In the genomic region with DNA sequence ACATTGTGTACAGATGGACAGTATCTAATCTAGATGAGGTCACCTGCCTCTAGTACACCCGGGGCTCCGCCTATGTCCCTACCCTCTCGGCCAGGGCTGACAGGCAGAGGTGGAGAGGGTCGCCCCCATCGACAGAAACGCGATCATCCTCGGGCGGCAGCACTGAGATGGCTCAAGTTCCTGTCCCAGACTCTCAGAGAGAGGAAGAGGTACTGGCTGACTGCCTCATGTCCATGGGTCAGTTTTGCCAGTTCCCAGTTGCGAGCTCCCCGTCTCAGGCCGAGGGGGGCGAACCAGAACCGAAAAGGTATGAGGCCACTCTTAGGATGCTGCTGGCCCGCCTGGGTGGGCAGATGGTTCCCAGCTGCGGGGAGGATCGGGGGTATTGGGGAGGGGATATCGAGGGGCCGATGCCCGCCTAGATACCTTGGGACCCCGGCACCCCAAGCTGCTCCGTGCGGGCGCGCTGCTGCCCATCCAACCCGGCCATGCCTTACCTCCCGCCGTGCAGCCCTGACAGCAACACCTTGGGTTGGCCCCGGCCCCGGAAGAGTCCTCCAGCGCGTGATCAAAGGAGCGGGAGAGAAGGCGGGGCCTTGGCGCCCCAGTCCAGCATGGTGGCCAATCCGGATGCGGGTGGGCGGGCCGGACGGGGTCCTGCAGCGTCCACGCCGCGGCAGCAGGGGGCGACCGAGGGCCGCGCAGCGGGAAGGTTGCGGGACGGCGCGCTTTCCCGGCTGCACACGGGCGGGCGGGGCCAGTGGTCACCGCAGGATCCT, we compare ENCODE assay signal across 8 mouse cellular contexts. TPM values are rescaled to one million over a fixed set of nuclear protein-coding genes. Genes with fewer than 3 reads are reported as not detected.
DNase-seq lines count a peak whose midpoint lies in the region; ATAC-seq and TF ChIP-seq lines count a peak whose summit lies in the region.

A gene (minus strand): TSS at position 594 of the 779 bp plus-strand sequence.

- DNase-seq in Muller cell, postnatal 12 days (ENCODE audit: inconsistent ontology term) = peak; percentile 96
- peak; percentile 98 for DNase-seq in cerebellum, adult 9-10 months
- peak; percentile 84 to 97 for DNase-seq in frontal cortex, adult 2 months (ENCODE audit: extremely low spot score in 1 of 2, low spot score in 1 of 2)
- DNase-seq in hindbrain, embryonic 10.5 days (ENCODE audit: low spot score) = peak; percentile 98
- peak; percentile 95 for DNase-seq in layer of hippocampus, adult 9-11 months
- peak; percentile 88 for DNase-seq in ovary, adult 18-20 months (ENCODE audit: low spot score)
- DNase-seq in thymus, adult 2 months = peak; percentile 97

- H3K36me3 ChIP-seq in hindbrain, embryonic 10.5 days = peaks cover 35% of the 10 kb centered on the region
- 0 out of 2 replicates have a peak, but pooled peaks cover 3% of the 10 kb centered on the region for H3K36me3 ChIP-seq in lung, embryonic 16.5 days (ENCODE audit: control insufficient read depth, insufficient read depth, low read length)
- H3K36me3 ChIP-seq in thymus, adult 2 months (ENCODE audit: control insufficient read depth, insufficient read depth, low read length) = peaks cover 11% of the 10 kb centered on the region

- peaks cover 55% of the 10 kb centered on the region for H3K4me1 ChIP-seq in hindbrain, embryonic 10.5 days (replicated peaks)
- peaks cover 14% of the 10 kb centered on the region for H3K4me1 ChIP-seq in lung, embryonic 16.5 days (replicated peaks; ENCODE audit: control insufficient read depth, insufficient read depth, low read length)
- peaks cover 35% of the 10 kb centered on the region for H3K4me1 ChIP-seq in thymus, adult 2 months (replicated peaks; ENCODE audit: control insufficient read depth, insufficient read depth, low read length)

- peak; percentile 94; the same call in 1 of the 2 replicates for TF ChIP-seq CTCF in thymus, adult 2 months (IDR thresholded peaks at IDR 0.05; ENCODE audit: borderline replicate concordance, control insufficient read depth, extremely low read depth, insufficient read depth, low read length, poor library complexity)

- TF ChIP-seq POLR2A in thymus, adult 2 months (IDR thresholded peaks at IDR 0.05; ENCODE audit: control insufficient read depth, extremely low read depth, insufficient read depth, low read length, poor library complexity) = peak; percentile 71; the same call in 1 of the 2 replicates

- under 1% methylated on average over 58 of the region's 58 CpGs for WGBS in hindbrain, embryonic 10.5 days
- WGBS in lung, embryonic 16.5 days = under 1% methylated on average over 54 of the region's 58 CpGs
- under 1% methylated on average over 58 of the region's 58 CpGs for WGBS in thymus, adult 2 months

- no peaks in the 10 kb centered on the region for H3K9me3 ChIP-seq in hindbrain, embryonic 10.5 days
- H3K9me3 ChIP-seq in lung, embryonic 16.5 days (ENCODE audit: control insufficient read depth, low read length) = no peaks in the 10 kb centered on the region

- peak within 1 kb of the TSS; percentile 79 for H3K9ac ChIP-seq in lung, embryonic 16.5 days (ENCODE audit: low read length)

- peak within 1 kb of the TSS; percentile 86 for H3K27ac ChIP-seq in hindbrain, embryonic 10.5 days
- peak within 1 kb of the TSS; percentile 28; the same call in 1 of the 2 replicates for H3K27ac ChIP-seq in lung, embryonic 16.5 days (ENCODE audit: low read length)
- peak within 1 kb of the TSS; percentile 4; the same call in 1 of the 2 replicates for H3K27ac ChIP-seq in thymus, adult 2 months (ENCODE audit: control insufficient read depth, insufficient read depth, low read length)

- H3K4me2 ChIP-seq in lung, embryonic 16.5 days (ENCODE audit: low read depth, low read length) = peak within 1 kb of the TSS; percentile 97

- H3K27me3 ChIP-seq in hindbrain, embryonic 10.5 days (ENCODE audit: insufficient read depth, poor library complexity, severe bottlenecking) = no peaks in the 10 kb centered on the region
- H3K27me3 ChIP-seq in lung, embryonic 16.5 days (ENCODE audit: control insufficient read depth, insufficient read depth, low read depth, low read length) = no peaks in the 10 kb centered on the region
- H3K27me3 ChIP-seq in thymus, adult 2 months (ENCODE audit: control insufficient read depth, insufficient read depth, low read length) = no peaks in the 10 kb centered on the region

- ATAC-seq in lung, embryonic 16.5 days (ENCODE audit: low read depth) = peak; percentile 94

- H3K4me3 ChIP-seq in hindbrain, embryonic 10.5 days = peak within 1 kb of the TSS; percentile 71
- peak within 1 kb of the TSS; percentile 74 for H3K4me3 ChIP-seq in lung, embryonic 16.5 days (ENCODE audit: low read length)
- H3K4me3 ChIP-seq in thymus, adult 2 months (ENCODE audit: control insufficient read depth, insufficient read depth, low read length) = peak within 1 kb of the TSS; percentile 58

RNA-seq across cellular contexts. Expression of the gene that starts here (rescaled TPM):
- polyA plus RNA-seq in frontal cortex, adult 2 months (2012; rRNA removed) = 83.9 and 84.2 TPM in 2 replicates
- polyA plus RNA-seq in hindbrain, embryonic 10.5 days (2016; fragmentation: Nextera tagmentation; extraction: Ambion mirVana) = 19.1 and 23.9 TPM in 2 replicates
- polyA plus RNA-seq in lung, embryonic 16.5 days (2015; fragmentation: Nextera tagmentation; extraction: Ambion mirVana) = 17.6 and 19.1 TPM in 2 replicates
- 89.4 and 120 TPM in 2 replicates for polyA plus RNA-seq in thymus, adult 2 months (2012; rRNA removed)

Comparison
In these comparisons a context has a peak if more than half of its experiments do, and no peak if none do; other contexts are left out.
1. Peak in every context shown above with its lines: DNase-seq, ATAC-seq, H3K4me3 ChIP-seq and H3K27ac ChIP-seq.
2. H3K27ac ChIP-seq: peak in every context shown above with its lines; median percentile 86 in hindbrain, embryonic 10.5 days; 28 in lung, embryonic 16.5 days; 4 in thymus, adult 2 months.